Mouse (Mus musculus): ENCODE results near the gene Cyp3a11. TPM values are rescaled to one million over a fixed set of nuclear protein-coding genes. Genes with fewer than 3 reads are reported as not detected.
"Not testable (repeated sequence)": the region's sequence is repeated elsewhere in the genome, so short reads cannot be mapped to it uniquely, and the experiment has no call there.

Cyp3a11 gene
- not detected in 2 replicates for polyA plus RNA-seq (2014; fragmentation: Nextera tagmentation; extraction: Ambion mirVana)

- WGBS, result 84% methylated on average over 3 of the region's 3 CpGs
- H3K9me3 ChIP-seq (replicated peaks; ENCODE audit: control insufficient read depth, low read length), result peaks cover 3% of the 10 kb centered on the region; the same call in 1 of the 2 replicates
- no peak for ATAC-seq (replicated peaks; ENCODE audit: insufficient number of reproducible peaks, low FRiP score, low TSS enrichment, low read depth)
Observed at GRCm38 (mm10) chr5:145879688-145880087, at the start of gene Cyp3a11. Cyp3a11 (minus strand) TSS chr5:145879964.

GRCm38 (mm10) chr5:145912912-145913311 lies 33.1 kb upstream of the Cyp3a11 start:
- Histone ChIP-seq H3K27ac (replicated peaks; ENCODE audit: low read depth, low read length) (no peak overlapping the region), H3K9me3 (replicated peaks; ENCODE audit: control insufficient read depth, low read length) (no peaks in the 10 kb centered on the region; the same call in 1 of the 2 replicates)
- ATAC-seq (replicated peaks; ENCODE audit: insufficient number of reproducible peaks, low FRiP score, low TSS enrichment, low read depth), result no peak

More at GRCm38 (mm10) chr5:145879688-145880087, at the start of gene Cyp3a11:
- Histone ChIP-seq H3K27me3 (ENCODE audit: control insufficient read depth, insufficient read depth, low read length) (no peaks in the 10 kb centered on the region), H3K4me2 (ENCODE audit: low read depth, low read length) (no peak within 1 kb of the TSS), H3K9ac (replicated peaks; ENCODE audit: low read length) (no peak within 1 kb of the TSS), H3K36me3 (replicated peaks; ENCODE audit: control insufficient read depth, insufficient read depth, low read depth, low read length) (no peaks in the 10 kb centered on the region), H3K4me3 (ENCODE audit: low read depth, low read length) (no peak within 1 kb of the TSS), H3K4me1 (ENCODE audit: control insufficient read depth, insufficient read depth, low read length) (no peaks in the 10 kb centered on the region), H3K27ac (replicated peaks; ENCODE audit: low read depth, low read length) (no peak within 1 kb of the TSS)
- no peak for DNase-seq (ENCODE audit: low spot score)

GRCm38 (mm10) chr5:145911781-145912180 lies 32.0 kb upstream of the Cyp3a11 start:
- H3K9ac ChIP-seq (replicated peaks; ENCODE audit: low read length), result no peak overlapping the region
- no peaks in the 10 kb centered on the region for H3K4me1 ChIP-seq (ENCODE audit: control insufficient read depth, insufficient read depth, low read length)
- ATAC-seq (replicated peaks; ENCODE audit: insufficient number of reproducible peaks, low FRiP score, low TSS enrichment, low read depth) (no peak), DNase-seq (ENCODE audit: low spot score) (no peak)
- no peaks in the 10 kb centered on the region for H3K27me3 ChIP-seq (ENCODE audit: control insufficient read depth, insufficient read depth, low read length)
- no peak overlapping the region for H3K27ac ChIP-seq (replicated peaks; ENCODE audit: low read depth, low read length)
- H3K4me2 ChIP-seq (ENCODE audit: low read depth, low read length), result no peak overlapping the region
- no peaks in the 10 kb centered on the region; the same call in 1 of the 2 replicates for H3K9me3 ChIP-seq (replicated peaks; ENCODE audit: control insufficient read depth, low read length)
- H3K36me3 ChIP-seq (replicated peaks; ENCODE audit: control insufficient read depth, insufficient read depth, low read depth, low read length), result no peaks in the 10 kb centered on the region
- no peak overlapping the region for H3K4me3 ChIP-seq (ENCODE audit: low read depth, low read length)

More at GRCm38 (mm10) chr5:145912912-145913311, 33.1 kb upstream of the Cyp3a11 start:
- Histone ChIP-seq H3K4me3 (ENCODE audit: low read depth, low read length) (no peak overlapping the region), H3K4me1 (ENCODE audit: control insufficient read depth, insufficient read depth, low read length) (no peaks in the 10 kb centered on the region), H3K27me3 (ENCODE audit: control insufficient read depth, insufficient read depth, low read length) (no peaks in the 10 kb centered on the region), H3K4me2 (ENCODE audit: low read depth, low read length) (no peak overlapping the region), H3K9ac (replicated peaks; ENCODE audit: low read length) (no peak overlapping the region), H3K36me3 (replicated peaks; ENCODE audit: control insufficient read depth, insufficient read depth, low read depth, low read length) (no peaks in the 10 kb centered on the region)
- no peak for DNase-seq (ENCODE audit: low spot score)

GRCm38 (mm10) chr5:145906937-145907336 lies 27.2 kb upstream of the Cyp3a11 start:
- DNase-seq (ENCODE audit: low spot score); H3K4me3 ChIP-seq (ENCODE audit: low read depth, low read length); ATAC-seq (replicated peaks; ENCODE audit: insufficient number of reproducible peaks, low FRiP score, low TSS enrichment, low read depth); H3K36me3 ChIP-seq (replicated peaks; ENCODE audit: control insufficient read depth, insufficient read depth, low read depth, low read length); H3K27ac ChIP-seq (replicated peaks; ENCODE audit: low read depth, low read length); H3K9ac ChIP-seq (replicated peaks; ENCODE audit: low read length); H3K4me2 ChIP-seq (ENCODE audit: low read depth, low read length); H3K27me3 ChIP-seq (ENCODE audit: control insufficient read depth, insufficient read depth, low read length); H3K9me3 ChIP-seq (replicated peaks; ENCODE audit: control insufficient read depth, low read length); H3K4me1 ChIP-seq (ENCODE audit: control insufficient read depth, insufficient read depth, low read length): not testable (repeated sequence)
- WGBS, result 90% methylated on average over 2 of the region's 2 CpGs

- no peaks in the 10 kb centered on the region for H3K27me3 ChIP-seq (ENCODE audit: control insufficient read depth, insufficient read depth, low read length)
- H3K4me2 ChIP-seq (ENCODE audit: low read depth, low read length), result no peak overlapping the region
- no peak overlapping the region for H3K27ac ChIP-seq (replicated peaks; ENCODE audit: low read depth, low read length)
- H3K36me3 ChIP-seq (replicated peaks; ENCODE audit: control insufficient read depth, insufficient read depth, low read depth, low read length), result no peaks in the 10 kb centered on the region
- H3K4me3 ChIP-seq (ENCODE audit: low read depth, low read length), result no peak overlapping the region
- no peak for ATAC-seq (replicated peaks; ENCODE audit: insufficient number of reproducible peaks, low FRiP score, low TSS enrichment, low read depth)
- no peak for DNase-seq (ENCODE audit: low spot score)
- whole genome bisulfite sequencing, result 75% methylated on average over 1 of the region's 1 CpGs
- peaks cover 5% of the 10 kb centered on the region for H3K9me3 ChIP-seq (replicated peaks; ENCODE audit: control insufficient read depth, low read length)
- no peaks in the 10 kb centered on the region for H3K4me1 ChIP-seq (ENCODE audit: control insufficient read depth, insufficient read depth, low read length)
- no peak overlapping the region for H3K9ac ChIP-seq (replicated peaks; ENCODE audit: low read length)
Observed at GRCm38 (mm10) chr5:145904535-145904934, 24.8 kb upstream of the Cyp3a11 start.

- ATAC-seq (replicated peaks; ENCODE audit: insufficient number of reproducible peaks, low FRiP score, low TSS enrichment, low read depth), result no peak
- no peaks in the 10 kb centered on the region for H3K27me3 ChIP-seq (ENCODE audit: control insufficient read depth, insufficient read depth, low read length)
- no peak overlapping the region for H3K4me3 ChIP-seq (ENCODE audit: low read depth, low read length)
- H3K4me2 ChIP-seq (ENCODE audit: low read depth, low read length), result no peak overlapping the region
- WGBS, result 89% methylated on average over 1 of the region's 1 CpGs
- H3K9ac ChIP-seq (replicated peaks; ENCODE audit: low read length), result no peak overlapping the region
- H3K36me3 ChIP-seq (replicated peaks; ENCODE audit: control insufficient read depth, insufficient read depth, low read depth, low read length), result no peaks in the 10 kb centered on the region
- no peak for DNase-seq (ENCODE audit: low spot score)
- peaks cover 5% of the 10 kb centered on the region for H3K9me3 ChIP-seq (replicated peaks; ENCODE audit: control insufficient read depth, low read length)
- H3K27ac ChIP-seq (replicated peaks; ENCODE audit: low read depth, low read length), result no peak overlapping the region
- H3K4me1 ChIP-seq (ENCODE audit: control insufficient read depth, insufficient read depth, low read length), result no peaks in the 10 kb centered on the region
Observed at GRCm38 (mm10) chr5:145903349-145903748, 23.6 kb upstream of the Cyp3a11 start.

- Histone ChIP-seq H3K9ac (replicated peaks; ENCODE audit: low read length) (no peak overlapping the region), H3K9me3 (replicated peaks; ENCODE audit: control insufficient read depth, low read length) (peaks cover 5% of the 10 kb centered on the region), H3K4me1 (ENCODE audit: control insufficient read depth, insufficient read depth, low read length) (no peaks in the 10 kb centered on the region), H3K4me2 (ENCODE audit: low read depth, low read length) (no peak overlapping the region), H3K36me3 (replicated peaks; ENCODE audit: control insufficient read depth, insufficient read depth, low read depth, low read length) (no peaks in the 10 kb centered on the region), H3K27me3 (ENCODE audit: control insufficient read depth, insufficient read depth, low read length) (no peaks in the 10 kb centered on the region), H3K4me3 (ENCODE audit: low read depth, low read length) (no peak overlapping the region), H3K27ac (replicated peaks; ENCODE audit: low read depth, low read length) (no peak overlapping the region)
- DNase-seq (ENCODE audit: low spot score), result no peak
- ATAC-seq (replicated peaks; ENCODE audit: insufficient number of reproducible peaks, low FRiP score, low TSS enrichment, low read depth), result no peak
- 58% methylated on average over 2 of the region's 2 CpGs for whole genome bisulfite sequencing
Observed at GRCm38 (mm10) chr5:145900436-145900990, 20.7 kb upstream of the Cyp3a11 start.

- H3K27ac ChIP-seq (replicated peaks; ENCODE audit: low read depth, low read length), result no peak overlapping the region
- no peak overlapping the region for H3K4me3 ChIP-seq (ENCODE audit: low read depth, low read length)
Observed at GRCm38 (mm10) chr5:145897271-145897670, 17.5 kb upstream of the Cyp3a11 start.

More at GRCm38 (mm10) chr5:145897271-145897670, 17.5 kb upstream of the Cyp3a11 start:
- Histone ChIP-seq H3K9ac (replicated peaks; ENCODE audit: low read length) (no peak overlapping the region), H3K4me1 (ENCODE audit: control insufficient read depth, insufficient read depth, low read length) (no peaks in the 10 kb centered on the region), H3K9me3 (replicated peaks; ENCODE audit: control insufficient read depth, low read length) (peaks cover 5% of the 10 kb centered on the region), H3K27me3 (ENCODE audit: control insufficient read depth, insufficient read depth, low read length) (no peaks in the 10 kb centered on the region), H3K4me2 (ENCODE audit: low read depth, low read length) (no peak overlapping the region), H3K36me3 (replicated peaks; ENCODE audit: control insufficient read depth, insufficient read depth, low read depth, low read length) (no peaks in the 10 kb centered on the region)
- ATAC-seq (replicated peaks; ENCODE audit: insufficient number of reproducible peaks, low FRiP score, low TSS enrichment, low read depth) (no peak), DNase-seq (ENCODE audit: low spot score) (no peak)
- WGBS, result 81% methylated on average over 1 of the region's 1 CpGs

All from embryonic facial prominence, embryonic 11.5 days (tissue).